In the genomic region with DNA sequence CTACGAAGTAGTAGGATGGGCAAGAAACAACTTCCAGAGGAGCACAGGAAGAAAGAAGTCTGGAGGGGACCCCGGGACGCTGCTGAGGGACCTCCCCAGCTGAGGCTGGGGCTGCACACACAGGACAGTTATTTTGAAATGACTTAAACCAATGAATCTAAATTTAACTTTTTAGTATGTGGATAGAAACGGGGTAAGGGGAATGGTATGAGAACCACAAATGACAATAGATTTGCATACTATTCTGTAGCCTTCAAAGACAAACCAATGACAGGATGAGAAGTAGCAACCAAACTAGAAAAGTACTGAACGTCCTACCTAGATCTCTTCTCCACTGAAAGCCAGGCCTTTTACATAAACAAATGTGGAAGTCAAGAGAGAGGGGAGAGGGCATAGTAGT, we compare ENCODE assay signal across 23 mouse cellular contexts.
"Had no signal": no experiment of that assay in that cellular context is flagged by ENCODE, and none has a peak within 500 bp of the region (broad histone marks: within the 10 kb centered on the region; RNA-seq: fewer than 3 reads in every experiment).

No protein-coding gene starts in this region.

- H3K9me3 ChIP-seq: embryonic facial prominence, embryonic 10.5 days; embryonic facial prominence, embryonic 12.5 days; embryonic facial prominence, embryonic 13.5 days; embryonic facial prominence, embryonic 15.5 days; forebrain, embryonic 10.5 days; forebrain, embryonic 12.5 days; forebrain, embryonic 13.5 days; forebrain, embryonic 15.5 days; heart, embryonic 10.5 days had no signal

- H3K27me3 ChIP-seq: embryonic facial prominence, embryonic 12.5 days; embryonic facial prominence, embryonic 13.5 days; embryonic facial prominence, embryonic 15.5 days; forebrain, embryonic 12.5 days; forebrain, embryonic 13.5 days; forebrain, embryonic 15.5 days had no signal

- H3K4me3 ChIP-seq: embryonic facial prominence, embryonic 10.5 days; embryonic facial prominence, embryonic 12.5 days; embryonic facial prominence, embryonic 13.5 days; embryonic facial prominence, embryonic 15.5 days; erythroblast, embryonic 14.5 days; forebrain, embryonic 10.5 days; forebrain, embryonic 12.5 days; forebrain, embryonic 13.5 days; forebrain, embryonic 15.5 days; gastrocnemius, adult 2 months; heart, adult 2 months; heart, embryonic 10.5 days had no signal

- ATAC-seq: forebrain, embryonic 13.5 days; forebrain, embryonic 14.5 days; forebrain, embryonic 15.5 days; forebrain, postnatal 0 days had no signal

- H3K4me2 ChIP-seq: embryonic facial prominence, embryonic 12.5 days; embryonic facial prominence, embryonic 13.5 days; embryonic facial prominence, embryonic 15.5 days; forebrain, embryonic 12.5 days; forebrain, embryonic 13.5 days; forebrain, embryonic 15.5 days had no signal

- H3K36me3 ChIP-seq: embryonic facial prominence, embryonic 12.5 days; embryonic facial prominence, embryonic 15.5 days; forebrain, embryonic 12.5 days; forebrain, embryonic 15.5 days had no signal

- H3K27ac ChIP-seq: embryonic facial prominence, embryonic 10.5 days; embryonic facial prominence, embryonic 12.5 days; embryonic facial prominence, embryonic 13.5 days; embryonic facial prominence, embryonic 15.5 days; forebrain, embryonic 10.5 days; forebrain, embryonic 12.5 days; forebrain, embryonic 13.5 days; forebrain, embryonic 15.5 days; gastrocnemius, adult 2 months; heart, adult 2 months; heart, embryonic 10.5 days had no signal

- H3K9ac ChIP-seq: embryonic facial prominence, embryonic 12.5 days; embryonic facial prominence, embryonic 13.5 days; embryonic facial prominence, embryonic 15.5 days; forebrain, embryonic 12.5 days; forebrain, embryonic 13.5 days; forebrain, embryonic 15.5 days; forebrain, postnatal 0 days had no signal

- DNase-seq: cerebellum, adult 9-11 months; cerebellum, postnatal 36 days; embryo, embryonic 11 days; forebrain, postnatal 0 days; gastrocnemius, adult 2 months; gastrocnemius, postnatal 10 days; gastrocnemius, postnatal 14 days; gastrocnemius, postnatal 25 days; gastrocnemius, postnatal 36 days; heart, adult 11 months; heart, adult 18-20 months; heart, adult 2 months had no signal
